Mouse (Mus musculus) adrenal gland, postnatal 25 days (tissue): ENCODE data around the gene Dcp1a. TPM values are rescaled to one million over a fixed set of nuclear protein-coding genes. Genes with fewer than 3 reads are reported as not detected.

Experiments
- DNase-seq: peaks from one replicate; pipeline ENCODE4 v3.0.0; 2021; ENCODE audit warnings: mixed read lengths
- microRNA-seq, 2 experiments: library from miRNA; unstranded; fragments of <30 nt; microRNA quantifications; one replicate each; pipeline ENCODE4 v1.2.0; 2021
- total RNA-seq: library from RNA; stranded (reverse); gene quantifications from 2 replicates; pipeline ENCODE4 v1.2.3, GENCODE M21; 2021

Gene Dcp1a
- total RNA-seq, 1 experiment from 2014 or later: 30.3 TPM

- peak; percentile 59 for DNase-seq
These were observed 82.3 kb downstream of the Dcp1a start for GRCm38 (mm10) chr14:30561470-30562187.

- DNase-seq: no peak
These were observed 83.0 kb downstream of the Dcp1a start for GRCm38 (mm10) chr14:30562343-30562742.

GRCm38 (mm10) chr14:30564451-30564850, 85.1 kb downstream of the Dcp1a start:
- DNase-seq: peak; percentile 67

GRCm38 (mm10) chr14:30566317-30566716, 87.0 kb downstream of the Dcp1a start:
- DNase-seq: no peak

GRCm38 (mm10) chr14:30568016-30568415, 88.7 kb downstream of the Dcp1a start:
- DNase-seq: no peak

- peak; percentile 80 for DNase-seq
These were observed 91.0 kb downstream of the Dcp1a start for GRCm38 (mm10) chr14:30570303-30570702.

- no peak for DNase-seq
These were observed 92.9 kb downstream of the Dcp1a start for GRCm38 (mm10) chr14:30572253-30572652.

- peak; percentile 62 for DNase-seq
These were observed 93.9 kb downstream of the Dcp1a start for GRCm38 (mm10) chr14:30573235-30573634.

- DNase-seq: peak; percentile 73
These were observed 94.7 kb downstream of the Dcp1a start for GRCm38 (mm10) chr14:30573983-30574584.

- DNase-seq: no peak
These were observed 96.5 kb downstream of the Dcp1a start for GRCm38 (mm10) chr14:30575791-30576190.

GRCm38 (mm10) chr14:30576260-30576659, 96.9 kb downstream of the Dcp1a start:
- DNase-seq: no peak

Small RNA genes lying within 50 kb of the gene (microRNA-seq; reads per million reads assigned to microRNA genes)
- 13.7 to 18.1 reads per million in 2 experiments for gene Mir3076

Other genes with a start within 250 kb of the Dcp1a start
- gene Cacna1d, start 11.9 kb downstream of the Dcp1a start, total RNA-seq: 13.5 and 17.1 TPM in 2 replicates
- gene Tkt, start 68.8 kb downstream of the Dcp1a start, total RNA-seq: 920 and 1,133 TPM in 2 replicates
- gene Prkcd, start 146.7 kb downstream of the Dcp1a start, total RNA-seq: 210 and 237 TPM in 2 replicates
- gene Rft1, start 174.8 kb downstream of the Dcp1a start, total RNA-seq: 23.7 and 32.8 TPM in 2 replicates
- 28.4 and 35.0 TPM in 2 replicates for gene Sfmbt1, start 235.3 kb downstream of the Dcp1a start, total RNA-seq